Mouse (Mus musculus) heart, adult 8-10 months (tissue): Measurements from ENCODE around the gene Kcnk12. TPM values are rescaled to one million over a fixed set of nuclear protein-coding genes. Genes with fewer than 3 reads are reported as not detected.

ENCODE experiments used
- DNase-seq: peaks from one replicate; pipeline ENCODE4 v3.0.0; 2022; ENCODE audit warnings: low spot score
- total RNA-seq, 4 experiments: library from RNA; stranded (reverse); gene quantifications; 2 replicates each; pipeline ENCODE4 v1.2.4; 2022

Gene Kcnk12
- total RNA-seq, 4 experiments from 2014 or later = not detected

DNA sequence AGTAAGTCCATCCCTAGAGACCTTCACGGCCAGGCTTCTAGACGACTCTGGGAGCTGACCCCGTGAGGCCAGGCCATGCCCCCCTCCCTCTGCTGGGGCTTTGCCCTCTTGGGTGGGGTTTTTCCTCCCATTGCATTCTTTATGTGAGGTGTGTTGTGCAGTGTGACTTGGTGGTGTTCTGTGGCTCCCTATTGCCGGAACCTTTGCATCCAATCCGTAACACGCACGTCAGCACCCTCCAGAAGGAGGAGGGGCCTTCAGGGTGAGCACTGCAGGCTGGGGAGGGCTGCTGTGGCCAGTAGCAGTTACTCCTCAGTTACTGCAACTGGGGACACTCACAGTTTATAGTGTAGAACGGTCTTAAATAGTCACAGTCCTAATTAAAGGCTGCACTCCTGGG is 97.7 kb downstream of the Kcnk12 start:
- no peak for DNase-seq

- DNase-seq = no peak
These were observed 98.6 kb downstream of the Kcnk12 start for GRCm38 (mm10) chr17:87698996-87699765.

- no peak for DNase-seq
These were observed 101.0 kb downstream of the Kcnk12 start for GRCm38 (mm10) chr17:87696814-87697213.

GRCm38 (mm10) chr17:87695874-87696465 is 101.8 kb downstream of the Kcnk12 start:
- no peak for DNase-seq

Other genes starting within 250 kb of the Kcnk12 start
- gene Epcam, start 162.0 kb downstream of the Kcnk12 start, total RNA-seq = not detected
- gene Msh2, start 125.7 kb downstream of the Kcnk12 start, total RNA-seq = 10 to 100 TPM; 13.1 to 16.2 (median 14.6) TPM
- not detected for gene Rpl36-ps4, start 123.0 kb upstream of the Kcnk12 start, total RNA-seq
- 10 to 100 TPM in 2 of 4 experiments, 1 to 10 TPM in 2; 6.8 to 11.8 (median 9.8) TPM for gene Msh6, start 177.1 kb upstream of the Kcnk12 start, total RNA-seq